Mouse (Mus musculus) neutrophil, adult 5-6 weeks (primary cell): ENCODE data around the gene Vasn. TPM values are rescaled to one million over a fixed set of nuclear protein-coding genes. Genes with fewer than 3 reads are reported as not detected.

Source experiments
- ATAC-seq: fragments of 151-379, 151-347 bp; 2 replicates; pipeline ENCODE4 v1.8.0; 2017; ENCODE audit warnings: mild to moderate bottlenecking, moderate TSS enrichment; ENCODE audit not compliant: insufficient number of reproducible peaks, poor library complexity, low FRiP score, severe bottlenecking; ENCODE audit errors: extremely low read depth
- total RNA-seq: library from RNA; stranded (forward); fragments of 200-1000 nt; gene quantifications from 2 replicates; pipeline ENCODE4 v1.2.3, GENCODE M21; 2017

Gene Vasn
- total RNA-seq, 1 experiment from 2014 or later: 0.12 TPM

DNA sequence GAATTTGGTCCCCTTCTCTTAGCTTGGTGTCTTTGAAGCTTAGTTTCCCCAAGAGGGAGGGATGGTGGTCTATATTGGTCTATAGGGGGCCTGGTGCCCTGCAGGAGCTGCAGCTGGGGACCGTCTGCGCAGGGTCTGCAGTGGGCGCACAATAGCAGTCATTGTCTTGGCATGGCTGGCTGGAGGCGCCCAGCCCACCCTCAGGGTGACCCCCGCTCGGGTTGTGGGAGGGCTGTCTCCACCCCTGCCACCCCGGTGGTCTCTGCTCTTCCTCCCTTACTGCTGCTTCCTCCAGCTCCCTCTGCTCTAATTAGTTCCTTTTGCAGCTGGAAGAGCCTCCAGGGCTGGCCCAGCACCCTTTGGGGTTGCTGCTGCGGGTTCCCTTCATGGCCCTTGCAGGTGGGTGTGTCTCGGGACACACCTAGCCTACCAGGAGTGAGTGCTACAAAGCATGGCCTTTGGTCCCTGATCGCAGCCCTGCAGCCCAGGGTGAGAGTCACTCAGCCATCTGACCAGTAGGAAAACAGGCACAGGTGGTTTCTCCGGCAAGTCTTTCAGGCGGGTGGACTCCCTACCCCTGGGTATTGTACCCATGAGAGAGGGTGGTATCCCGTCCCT is 34.1 kb upstream of the Vasn start:
- ATAC-seq: no peak

GRCm38 (mm10) chr16:4606431-4607084 is 33.2 kb upstream of the Vasn start:
- ATAC-seq: no peak

DNA sequence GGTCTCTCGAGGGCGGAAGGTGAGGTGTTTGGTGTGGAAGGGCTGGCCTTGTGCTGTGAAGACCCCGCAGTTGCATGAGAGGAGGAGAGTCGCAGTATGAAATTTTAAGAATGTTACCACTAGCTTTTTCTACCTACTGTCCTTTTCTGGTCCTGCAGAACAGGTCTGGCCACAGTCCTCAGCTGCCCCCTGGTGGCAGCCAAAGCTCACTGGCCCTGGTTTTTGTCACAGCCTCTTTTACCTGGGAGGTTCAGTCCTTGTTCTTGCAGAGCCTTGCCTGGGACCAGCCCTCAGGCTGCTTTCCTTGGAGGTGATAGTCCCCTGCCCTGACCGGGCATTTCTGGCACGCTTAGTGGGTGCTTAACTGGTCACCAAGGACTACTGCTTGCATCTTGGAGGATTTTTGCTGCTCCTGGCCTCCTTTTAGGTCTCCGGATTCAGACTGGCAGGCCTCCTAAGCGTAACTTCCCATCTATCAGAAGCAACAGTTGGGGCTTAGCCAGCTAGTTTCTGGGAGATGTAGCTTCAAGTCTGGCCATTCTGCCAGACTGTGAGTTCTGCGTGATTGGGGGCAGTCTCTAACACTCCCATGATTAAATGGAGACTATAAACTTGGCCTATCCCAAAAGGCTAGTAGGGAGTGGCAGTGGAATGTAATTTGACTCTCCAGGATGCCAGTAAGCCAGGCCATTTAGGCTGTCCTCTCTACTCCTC is 31.8 kb upstream of the Vasn start:
- peak; percentile 65 for ATAC-seq

DNA sequence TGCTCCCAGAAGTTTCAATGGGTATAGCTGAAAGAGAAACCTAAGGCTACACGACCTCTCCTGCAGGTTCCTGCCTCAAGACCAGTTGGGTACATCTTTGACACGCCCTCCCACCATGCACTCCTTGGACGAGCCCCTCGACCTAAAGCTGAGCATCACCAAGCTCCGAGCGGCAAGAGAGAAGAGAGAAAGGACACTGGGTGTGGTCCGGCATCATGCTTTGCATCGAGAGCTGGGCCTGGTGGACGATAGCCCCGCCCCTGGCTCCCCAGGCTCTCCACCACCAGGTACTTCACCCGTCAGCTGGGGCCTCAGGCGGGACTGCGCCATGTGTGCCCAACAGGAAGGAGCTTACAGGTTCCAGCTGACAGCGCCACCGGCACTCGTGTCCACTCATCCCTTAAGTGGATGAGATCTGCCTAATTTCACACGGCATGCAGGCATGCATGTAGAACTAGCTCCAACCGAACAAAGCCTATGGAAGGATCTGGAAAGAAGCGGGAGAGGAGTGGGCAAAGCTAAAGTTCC is 31.1 kb upstream of the Vasn start:
- ATAC-seq: no peak

- ATAC-seq: no peak
Measured at GRCm38 (mm10) chr16:4611193-4611592, 28.5 kb upstream of the Vasn start.

- no peak for ATAC-seq
Measured at GRCm38 (mm10) chr16:4611676-4612075, 28.1 kb upstream of the Vasn start.

DNA sequence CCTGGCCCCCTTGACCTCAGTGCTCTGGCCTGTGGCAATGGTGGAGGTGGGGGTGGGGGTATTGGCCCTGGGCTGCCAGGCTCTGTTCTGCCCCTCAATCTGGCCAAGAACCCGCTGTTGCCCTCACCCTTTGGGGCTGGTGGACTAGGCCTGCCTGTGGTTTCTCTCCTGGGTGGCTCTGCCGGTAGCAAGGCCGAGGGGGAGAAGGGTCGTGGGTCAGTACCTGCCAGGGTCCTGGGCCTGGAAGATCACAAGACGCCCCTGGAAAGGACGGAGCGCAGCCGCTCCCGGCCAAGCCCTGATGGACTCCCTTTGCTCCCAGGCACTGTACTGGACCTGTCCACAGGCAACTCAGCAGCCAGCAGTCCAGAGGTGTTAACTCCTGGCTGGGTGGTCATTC is 26.0 kb upstream of the Vasn start:
- 0 out of 2 replicates have a peak, but pooled peaks have one; percentile 5 for ATAC-seq

GRCm38 (mm10) chr16:4614639-4615038 is 25.1 kb upstream of the Vasn start:
- no peak for ATAC-seq

DNA sequence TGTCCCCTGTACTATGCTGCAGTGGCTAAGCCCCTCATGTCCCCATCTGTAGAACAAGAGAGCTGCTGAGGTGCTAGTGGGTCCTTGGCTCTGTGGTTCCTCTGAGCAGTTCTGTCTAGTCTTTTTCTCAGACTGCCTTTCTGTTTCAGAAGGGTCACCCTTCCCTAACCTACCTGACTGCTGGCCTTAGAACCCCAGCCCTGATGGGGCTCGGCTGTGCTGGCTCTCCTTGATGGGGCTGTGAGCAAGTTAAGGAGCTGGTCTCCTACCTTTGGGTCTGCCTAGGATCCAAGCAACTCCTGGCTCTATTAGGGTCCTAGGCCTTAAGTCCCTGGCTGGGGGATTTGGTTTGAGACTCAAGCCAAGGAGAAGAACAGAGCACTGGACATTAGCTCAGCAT is 24.4 kb upstream of the Vasn start:
- ATAC-seq: no peak

- ATAC-seq: no peak
Measured at GRCm38 (mm10) chr16:4616829-4617228, 22.9 kb upstream of the Vasn start.

DNA sequence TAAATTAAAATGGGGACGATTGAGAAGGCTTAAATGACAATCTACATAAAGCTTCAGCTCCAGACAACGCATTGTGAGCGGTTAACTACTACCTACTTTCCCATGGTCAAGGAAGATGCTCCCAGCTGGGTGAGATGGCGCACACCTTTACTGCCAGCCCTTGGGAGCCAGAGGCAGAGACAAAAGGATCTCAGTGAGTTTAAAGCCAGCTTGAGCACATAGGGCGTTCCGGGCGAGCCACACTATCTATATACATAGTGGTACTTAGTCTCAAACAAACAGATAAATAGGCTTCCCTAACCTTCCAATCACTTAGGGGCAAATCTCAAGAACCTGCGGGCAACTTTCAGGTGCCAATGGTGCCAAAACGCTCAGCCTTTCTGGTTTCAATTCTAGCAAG is 15.7 kb upstream of the Vasn start:
- ATAC-seq: no peak

DNA sequence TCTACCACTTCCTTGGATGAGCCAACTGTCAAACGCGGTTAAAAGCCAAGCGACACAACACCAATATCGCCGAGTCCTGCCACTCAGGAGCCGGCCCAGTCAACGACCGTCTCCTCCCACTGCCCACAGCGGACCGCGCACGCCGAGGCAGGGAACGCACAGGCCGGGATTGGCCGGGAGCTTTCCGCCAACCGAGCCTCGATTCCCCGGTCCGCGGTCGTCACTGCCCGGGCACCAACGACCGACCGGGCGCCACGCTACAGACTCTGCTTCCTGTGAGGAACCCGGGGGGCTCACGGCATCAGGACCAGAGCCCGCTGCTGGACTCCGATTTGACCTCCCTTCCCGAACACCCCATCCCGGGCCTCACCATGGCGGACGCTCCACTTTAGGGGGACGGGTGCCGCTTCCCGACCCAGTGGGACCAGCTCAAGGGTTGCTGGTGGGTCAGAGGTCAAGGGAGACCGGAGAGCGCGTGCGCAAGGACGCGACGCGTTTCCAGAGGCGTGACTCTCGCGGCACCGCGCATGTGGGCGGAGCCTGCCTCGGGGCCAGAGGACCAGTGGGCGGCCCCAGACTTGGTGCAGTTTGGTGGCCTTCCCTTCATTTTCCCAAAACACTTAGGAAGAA is 15.1 kb upstream of the Vasn start, which contains the start of gene Pam16:
TSS of gene Pam16 (minus strand) at position 508 of the 630 bp plus-strand sequence.
- peak; percentile 79 for ATAC-seq

DNA sequence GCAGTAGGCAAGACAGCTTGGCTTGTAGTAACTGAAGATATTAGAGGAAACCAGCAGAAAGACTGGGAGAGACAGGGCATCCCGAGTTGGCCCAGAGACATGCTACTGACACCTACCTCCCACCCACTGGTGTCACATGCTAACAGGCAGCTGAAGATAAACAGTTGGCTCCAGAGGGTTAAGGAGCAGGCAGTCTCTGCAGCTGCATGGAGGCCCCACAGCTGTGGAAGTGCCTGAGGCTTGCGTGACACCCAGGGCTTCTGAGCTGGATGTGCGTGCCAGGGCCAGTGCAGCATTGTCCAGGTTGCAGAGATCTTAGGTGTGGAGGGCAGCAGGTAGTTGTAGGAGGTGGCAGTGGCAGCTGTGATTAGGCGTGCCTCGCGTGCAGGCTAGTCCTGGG is 12.6 kb upstream of the Vasn start:
- ATAC-seq: no peak

- ATAC-seq: no peak
Measured at GRCm38 (mm10) chr16:4628898-4629419, 10.8 kb upstream of the Vasn start.

- peak; percentile 72 for ATAC-seq
Measured at GRCm38 (mm10) chr16:4629950-4630349, 9.8 kb upstream of the Vasn start.

- ATAC-seq: no peak
Measured at GRCm38 (mm10) chr16:4632050-4632449, 7.7 kb upstream of the Vasn start.

DNA sequence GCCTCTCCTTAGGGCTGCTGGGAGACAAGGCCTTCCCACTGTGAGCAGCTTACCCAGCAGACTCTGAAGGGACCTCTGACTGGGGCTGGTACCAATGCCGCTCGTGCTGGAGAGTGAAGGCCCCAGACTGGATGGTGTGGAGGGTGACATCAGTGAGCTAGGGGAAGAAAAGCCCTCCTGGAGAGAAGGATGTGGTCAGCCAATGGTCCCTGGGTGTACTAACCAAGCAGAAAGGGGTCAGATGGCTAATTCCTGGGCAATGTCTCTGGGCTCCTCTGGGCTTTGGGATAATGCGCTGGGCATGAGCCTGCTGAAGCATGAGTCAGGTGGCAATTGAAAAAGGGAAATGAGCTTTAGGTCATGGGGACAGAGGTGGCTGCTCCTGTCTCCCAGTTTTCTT is 6.1 kb upstream of the Vasn start:
- ATAC-seq: no peak

DNA sequence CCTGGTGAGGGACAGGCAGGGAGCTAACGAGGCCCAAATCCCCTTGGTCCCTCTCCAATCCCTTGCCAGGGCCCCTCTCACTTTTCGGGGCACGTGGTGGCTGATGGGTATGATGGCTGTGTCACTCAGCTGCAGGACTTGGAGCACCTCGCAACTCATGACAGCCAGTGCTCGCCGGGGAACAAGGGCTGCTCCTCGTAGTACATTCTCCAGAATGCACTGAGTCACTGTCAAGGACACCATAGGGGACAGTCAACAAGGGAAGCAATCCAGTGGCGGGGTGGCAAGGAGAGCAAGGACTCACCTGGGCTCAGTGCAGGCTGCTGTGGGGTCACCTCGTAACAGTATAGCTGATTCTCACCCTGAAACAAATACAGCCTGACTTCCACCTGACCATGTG is 5.1 kb upstream of the Vasn start:
- ATAC-seq: no peak

DNA sequence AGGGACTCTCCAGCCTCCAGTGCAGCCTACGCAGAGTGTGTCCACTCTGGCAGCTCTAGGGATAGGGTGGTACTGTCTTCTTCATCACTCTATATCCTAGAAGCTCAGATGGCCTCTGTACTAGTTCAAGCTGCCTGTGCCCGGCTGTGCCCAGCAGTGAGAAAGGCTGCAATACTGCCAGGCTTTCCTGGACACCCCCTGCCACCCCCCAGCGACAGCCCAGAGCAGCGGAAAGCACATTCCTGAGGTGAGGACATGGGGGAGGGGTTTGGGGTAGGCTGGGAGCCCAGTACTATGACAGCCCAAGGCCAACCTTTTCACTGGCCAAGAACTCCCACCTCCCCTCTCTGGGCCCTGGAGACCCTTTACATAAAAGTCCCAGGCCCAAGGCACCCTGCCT is 4.0 kb upstream of the Vasn start:
- no peak for ATAC-seq
